Mouse (Mus musculus): ENCODE measurements around the gene Prdx2. TPM values are rescaled to one million over a fixed set of nuclear protein-coding genes. Genes with fewer than 3 reads are reported as not detected.

The Prdx2 gene
- total RNA-seq, 2 experiments from 2014 or later: 477 to 503 TPM

DNA sequence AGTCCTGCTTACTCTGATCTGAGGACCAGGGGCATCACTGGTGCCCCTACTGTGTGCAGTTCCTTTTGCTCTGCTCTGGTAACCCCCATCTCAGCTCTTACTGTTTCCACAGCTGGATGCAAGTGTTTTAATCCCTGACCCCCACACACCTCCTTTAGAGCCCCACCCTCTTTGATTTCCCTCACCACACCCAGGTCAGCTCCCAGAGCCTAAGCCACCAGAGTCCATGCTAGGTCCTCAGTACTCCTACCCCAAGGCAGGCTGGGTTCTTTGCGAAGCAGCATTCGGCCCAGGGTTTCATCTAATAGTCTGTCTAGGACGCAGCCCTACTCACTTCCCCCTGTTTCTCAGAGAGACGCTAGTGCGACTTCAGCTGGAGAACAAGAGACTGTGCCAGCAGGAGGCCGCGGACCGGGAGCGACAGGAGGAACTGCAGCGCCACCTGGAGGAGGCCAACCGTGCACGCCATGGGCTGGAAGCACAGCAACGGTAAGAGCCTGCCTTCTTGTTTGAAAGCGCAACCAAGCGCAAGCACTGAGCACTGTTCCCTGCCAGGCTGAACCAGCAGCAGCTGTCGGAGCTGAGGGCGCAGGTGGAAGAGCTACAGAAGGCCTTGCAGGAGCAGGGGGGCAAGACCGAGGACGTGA is 28.4 kb downstream of the Prdx2 start:
- DNase-seq: peak; percentile 94

DNA sequence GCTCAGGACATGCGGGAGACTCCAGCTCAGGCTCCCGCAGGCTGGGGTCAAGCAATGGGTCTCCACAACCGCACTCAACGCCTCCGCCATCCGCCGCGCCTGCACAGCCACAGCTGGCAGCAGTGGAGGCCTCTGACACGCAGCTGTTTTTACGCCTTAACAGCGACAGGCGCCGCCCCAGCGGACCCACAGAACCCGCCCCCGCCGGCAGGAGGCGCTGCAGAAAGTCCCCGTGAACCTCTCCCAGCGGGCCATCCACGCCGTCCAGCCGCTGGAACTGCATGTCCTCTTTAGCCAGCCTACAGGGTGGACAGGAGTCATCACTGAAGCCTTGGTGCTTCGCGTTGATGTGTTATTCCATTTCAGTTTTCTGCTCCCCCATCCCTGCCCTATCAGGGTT is 38.3 kb downstream of the Prdx2 start:
- peak; percentile 70 for DNase-seq

DNA sequence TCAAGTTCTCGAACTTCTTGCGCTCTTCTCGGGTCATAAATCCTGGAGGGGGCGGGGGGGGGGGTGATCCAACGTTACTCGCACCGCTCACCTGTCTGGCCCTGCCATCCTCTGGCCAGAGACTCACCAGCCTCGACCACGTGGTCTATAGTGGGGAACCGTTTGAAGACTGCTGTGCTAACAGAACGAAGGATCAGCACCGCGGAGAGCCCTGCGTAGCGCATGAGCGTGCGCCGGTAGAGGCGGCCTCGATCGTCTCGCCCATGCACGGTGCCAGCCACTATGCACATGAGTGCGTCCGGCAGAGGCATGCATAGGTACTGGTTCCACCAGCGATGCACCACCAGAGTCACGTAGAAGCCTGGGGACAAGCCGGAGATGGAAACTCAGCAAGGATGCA is 41.9 kb downstream of the Prdx2 start:
- DNase-seq: no peak

DNA sequence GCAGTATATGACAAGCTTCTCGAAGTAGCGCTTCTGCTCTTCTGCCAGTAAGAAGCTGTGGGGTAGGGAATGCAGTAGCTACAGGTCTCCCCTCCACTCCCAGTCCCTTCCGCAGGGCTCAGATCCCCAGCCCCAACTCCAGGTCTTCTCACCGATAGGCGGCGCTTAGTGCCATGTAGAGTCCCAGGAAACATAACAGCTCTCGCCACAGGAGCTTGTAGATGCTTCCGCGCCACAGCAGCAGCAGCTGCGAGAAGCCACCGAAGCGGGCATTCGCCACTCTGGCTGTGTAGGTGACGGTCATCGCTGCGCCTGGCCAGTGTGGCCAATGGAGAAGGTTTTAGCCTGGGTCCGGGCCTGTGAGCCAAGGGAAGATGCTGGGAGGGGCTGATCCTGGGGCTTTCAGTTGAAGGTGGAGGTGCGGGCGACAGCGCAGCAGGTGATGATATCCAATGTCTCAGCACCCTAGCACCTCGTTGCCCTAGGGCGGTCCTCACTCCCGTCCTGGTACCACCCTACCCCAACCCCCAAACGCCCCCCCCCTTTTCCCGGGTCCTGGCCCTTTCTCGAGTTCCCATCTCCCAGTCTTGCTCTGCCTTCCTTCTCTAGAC is 43.9 kb downstream of the Prdx2 start:
- DNase-seq: peak; percentile 79

DNA sequence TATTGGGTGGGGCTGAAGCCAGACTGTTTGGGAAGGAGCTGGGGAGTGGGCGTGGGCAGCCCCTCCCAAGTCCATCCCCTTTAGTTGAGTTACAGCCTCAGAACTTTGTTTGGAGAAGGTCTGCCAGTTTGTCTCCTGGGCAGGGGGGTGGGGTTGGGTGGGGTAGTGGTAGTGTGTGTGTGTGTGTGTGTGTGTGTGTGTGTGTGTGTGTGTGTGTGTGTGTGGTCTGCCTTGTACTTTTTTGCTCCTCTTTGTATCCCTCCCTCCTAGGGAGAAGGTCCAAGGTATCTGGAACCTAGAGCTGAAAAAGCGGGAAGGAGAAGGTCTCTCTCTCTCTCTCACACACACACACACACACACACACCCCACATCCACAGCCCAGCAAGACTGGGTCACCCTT is 45.0 kb downstream of the Prdx2 start, which contains the start of gene Best2:
Gene Best2 (minus strand): TSS at position 101 of the 400 bp plus-strand sequence.
- DNase-seq: no peak

DNA sequence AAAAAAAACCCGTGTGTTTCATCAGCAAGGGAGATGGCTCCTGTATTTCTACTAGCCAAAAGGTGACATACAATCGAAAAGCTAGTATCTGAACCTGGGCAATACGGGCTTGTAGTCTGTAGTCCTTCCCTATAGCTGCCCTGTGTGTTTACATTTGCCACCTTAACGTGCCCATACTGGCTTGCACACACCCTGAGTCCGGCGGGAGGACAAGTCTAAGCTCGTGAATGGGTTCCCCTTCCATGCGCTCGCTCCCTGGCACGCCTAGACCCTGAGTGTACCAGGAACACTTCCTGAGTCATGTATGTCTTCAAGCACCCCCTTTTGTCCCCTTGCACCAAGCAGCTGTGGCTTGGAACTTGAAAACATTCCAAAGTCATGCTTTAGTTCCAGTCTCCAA is 47.3 kb downstream of the Prdx2 start:
- DNase-seq: no peak

DNA sequence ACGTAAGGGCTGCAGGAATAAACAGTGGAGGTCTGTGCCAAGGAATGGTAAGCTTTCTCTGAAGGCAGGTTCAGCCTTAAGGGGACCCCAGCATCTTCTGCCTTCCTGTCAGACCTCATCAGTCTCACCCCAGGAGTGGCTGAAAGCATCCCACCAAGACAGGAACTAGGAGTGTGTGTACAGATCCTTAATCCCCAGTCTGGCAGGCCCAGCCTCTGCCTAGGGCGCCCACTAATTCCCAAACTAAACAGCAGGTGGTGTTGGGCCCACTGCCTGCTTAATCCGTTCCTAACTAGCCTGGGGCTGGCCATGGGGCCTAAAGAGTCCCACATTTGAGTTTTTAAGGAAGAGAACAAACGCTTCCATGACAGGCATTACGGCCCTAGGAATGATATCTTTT is 47.8 kb downstream of the Prdx2 start:
- DNase-seq: no peak

DNA sequence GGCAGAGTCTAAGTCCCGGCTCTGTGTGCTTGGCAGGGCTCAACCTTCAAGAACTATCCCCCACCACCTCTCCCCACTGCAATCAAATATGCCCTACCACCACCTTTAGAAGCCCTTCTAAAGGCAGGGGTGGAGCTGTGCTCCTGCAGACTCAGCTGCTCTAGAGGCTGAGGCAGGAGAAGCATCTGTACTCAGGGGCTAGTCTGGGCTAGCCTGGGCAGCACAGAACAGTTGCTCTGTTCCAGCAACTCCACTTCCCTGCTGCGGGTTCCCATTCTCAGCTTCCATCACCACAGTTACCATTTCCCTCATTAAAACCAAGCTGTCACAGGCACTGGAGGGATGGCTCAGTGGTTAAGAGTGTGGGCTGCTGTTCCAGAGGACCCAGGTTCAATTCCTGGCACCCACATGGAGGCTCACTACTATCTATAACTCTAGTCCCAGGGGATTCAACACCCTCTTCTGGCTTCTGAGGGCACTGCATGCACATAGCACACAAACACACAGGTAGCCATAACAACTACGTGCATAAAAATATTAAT is 52.2 kb downstream of the Prdx2 start:
- DNase-seq: no peak

DNA sequence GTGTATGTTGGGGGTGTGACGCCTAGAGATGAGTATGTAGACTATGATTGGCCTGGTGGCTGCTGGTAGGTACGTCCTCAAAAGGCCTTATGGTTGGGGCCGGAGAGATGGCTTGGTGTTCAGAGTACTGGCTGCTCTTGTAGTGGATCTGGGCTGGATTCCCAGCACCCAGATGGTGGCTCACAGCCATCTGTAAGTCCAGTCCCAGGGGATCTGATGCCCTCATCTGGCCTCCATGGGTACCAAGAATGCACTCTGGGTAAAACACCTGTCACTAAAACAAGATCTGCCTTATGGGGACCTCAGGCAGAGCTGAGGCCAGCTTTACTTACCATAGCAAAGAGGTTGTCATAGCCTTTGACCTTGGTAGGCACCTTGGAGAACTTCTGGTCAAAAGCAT is 54.5 kb downstream of the Prdx2 start:
- no peak for DNase-seq

Small RNAs within 50 kb of the gene (microRNA-seq; reads per million reads assigned to microRNA genes)
- not detected for gene Gm24197

Other genes starting within 250 kb of the Prdx2 start
- gene G430095P16Rik, start 246.6 kb upstream of the Prdx2 start, total RNA-seq (2021): under 1 TPM; 0.51 to 0.88 TPM
- 100 to 1,000 TPM; 145 to 200 TPM for gene Nfix, start 169.2 kb upstream of the Prdx2 start, total RNA-seq (2021)
- 1 to 10 TPM; 5.0 to 6.9 TPM for gene Dand5, start 146.8 kb upstream of the Prdx2 start, total RNA-seq (2021)
- 10 to 100 TPM; 39.2 to 40.0 TPM for gene Gadd45gip1, start 138.1 kb upstream of the Prdx2 start, total RNA-seq (2021)
- 100 to 1,000 TPM in 1 of 2 experiments, 10 to 100 TPM in 1; 89.4 to 108 TPM for gene Rad23a, start 128.9 kb upstream of the Prdx2 start, total RNA-seq (2021)
- 100 to 1,000 TPM; 404 to 492 TPM for gene Calr, start 122.7 kb upstream of the Prdx2 start, total RNA-seq (2021)
- gene Farsa, start 112.6 kb upstream of the Prdx2 start, total RNA-seq (2021): 10 to 100 TPM; 52.0 to 52.4 TPM
- gene Syce2, start 97.5 kb upstream of the Prdx2 start, total RNA-seq (2021): 10 to 100 TPM; 16.1 to 21.1 TPM
- 10 to 100 TPM; 77.9 to 96.9 TPM for gene Gcdh, start 75.7 kb upstream of the Prdx2 start, total RNA-seq (2021)
- 1 to 10 TPM; 2.6 to 4.3 TPM for gene Klf1, start 67.7 kb upstream of the Prdx2 start, total RNA-seq (2021)
- 10 to 100 TPM; 11.8 to 12.8 TPM for gene Dnase2a, start 61.0 kb upstream of the Prdx2 start, total RNA-seq (2021)
- 1 to 10 TPM; 2.3 to 4.2 TPM for gene Mast1, start 32.2 kb upstream of the Prdx2 start, total RNA-seq (2021)
- under 1 TPM in 1 of 2 experiments, not detected in 1; 0.21 TPM for gene Rtbdn, start 22.6 kb upstream of the Prdx2 start, total RNA-seq (2021)
- gene Gm49661, start 154 bp upstream of the Prdx2 start, total RNA-seq (2021): 1 to 10 TPM in 1 of 2 experiments, not detected in 1; 1.1 TPM
- gene Rnaseh2a, start 180 bp downstream of the Prdx2 start, total RNA-seq (2021): 10 to 100 TPM; 88.6 to 91.7 TPM
- 100 to 1,000 TPM in 1 of 2 experiments, 10 to 100 TPM in 1; 28.7 to 134 TPM for gene Junb, start 9.1 kb downstream of the Prdx2 start, total RNA-seq (2021)
- 1 to 10 TPM; 6.5 to 6.6 TPM for gene Hook2, start 21.0 kb downstream of the Prdx2 start, total RNA-seq (2021)
- gene Best2, start 44.9 kb downstream of the Prdx2 start, total RNA-seq (2021): not detected
- 10 to 100 TPM; 86.5 to 92.4 TPM for gene Asna1, start 55.7 kb downstream of the Prdx2 start, total RNA-seq (2021)
- gene Trir, start 57.2 kb downstream of the Prdx2 start, total RNA-seq (2021): 100 to 1,000 TPM; 143 to 155 TPM
- 10 to 100 TPM; 56.6 to 59.7 TPM for gene Tnpo2, start 67.3 kb downstream of the Prdx2 start, total RNA-seq (2021)
- 10 to 100 TPM; 22.4 to 24.9 TPM for gene Fbxw9, start 90.5 kb downstream of the Prdx2 start, total RNA-seq (2021)
- 1 to 10 TPM in 1 of 2 experiments, not detected in 1; 1.2 TPM for gene Gm5741, start 98.4 kb downstream of the Prdx2 start, total RNA-seq (2021)
- gene Dhps, start 102.2 kb downstream of the Prdx2 start, total RNA-seq (2021): 10 to 100 TPM; 35.7 to 36.5 TPM
- 10 to 100 TPM; 58.2 to 70.5 TPM for gene Wdr83os, start 111.2 kb downstream of the Prdx2 start, total RNA-seq (2021)
- gene Wdr83, start 111.7 kb downstream of the Prdx2 start, total RNA-seq (2021): 10 to 100 TPM; 25.7 to 29.8 TPM
- 10 to 100 TPM; 52.7 to 56.6 TPM for gene Man2b1, start 113.7 kb downstream of the Prdx2 start, total RNA-seq (2021)
- 1 to 10 TPM; 3.7 to 3.9 TPM for gene Zfp791, start 153.5 kb downstream of the Prdx2 start, total RNA-seq (2021)
- not detected for gene Cks1brt, start 182.3 kb downstream of the Prdx2 start, total RNA-seq (2021)

Data from adrenal gland, postnatal 10 days (tissue).